Mouse (Mus musculus) myocyte (in vitro differentiated cells): ENCODE measurements around the gene Crisp3.

Source experiments
- CEBPB ChIP-seq: IDR thresholded peaks from 2 replicates; pipeline ENCODE4 v1.6.1; 2011; ENCODE audit warnings: mild to moderate bottlenecking, moderate library complexity; ENCODE audit not compliant: poor library complexity, insufficient read depth, severe bottlenecking
- MAX ChIP-seq: IDR thresholded peaks from one replicate; pipeline ENCODE4 v1.6.1; 2011; ENCODE audit warnings: low read depth, mild to moderate bottlenecking, control low read depth
- MYOD1 ChIP-seq, 3 experiments: IDR thresholded peaks; one replicate each; pipeline ENCODE4 v1.6.1; 2011; ENCODE audit warnings: control low read depth in 2 of 3, low read depth in 2 of 3, mild to moderate bottlenecking in 2 of 3, moderate library complexity in 1 of 3; ENCODE audit not compliant: insufficient read length in 2 of 3, control insufficient read depth in 1 of 3
- MYOG ChIP-seq, 3 experiments: IDR thresholded peaks; one replicate each; pipeline ENCODE4 v1.6.1; 2011; ENCODE audit warnings: control low read depth in 2 of 3, low read depth in 2 of 3, mild to moderate bottlenecking in 2 of 3; ENCODE audit not compliant: insufficient read length in 2 of 3, control insufficient read depth in 1 of 3, insufficient read depth in 1 of 3
- POLR2A ChIP-seq: IDR thresholded peaks from one replicate; pipeline ENCODE4 v1.6.1; 2011; ENCODE audit warnings: low read depth, mild to moderate bottlenecking, control low read depth, moderate library complexity; ENCODE audit not compliant: insufficient read length
- POLR2AphosphoS2 ChIP-seq: IDR thresholded peaks from one replicate; pipeline ENCODE4 v1.6.1; 2011; ENCODE audit warnings: low read depth, control low read depth; ENCODE audit not compliant: insufficient read length
- REST ChIP-seq: IDR thresholded peaks from one replicate; pipeline ENCODE4 v1.6.1; 2011; ENCODE audit warnings: mild to moderate bottlenecking, control low read depth, moderate library complexity; ENCODE audit not compliant: insufficient read depth, insufficient read length
- TCF12 ChIP-seq: IDR thresholded peaks from one replicate; pipeline ENCODE4 v1.6.1; 2011; ENCODE audit warnings: mild to moderate bottlenecking, control low read depth; ENCODE audit not compliant: poor library complexity, insufficient read depth, severe bottlenecking
- TCF3 ChIP-seq: IDR thresholded peaks from one replicate; pipeline ENCODE4 v1.6.1; 2011; ENCODE audit warnings: low read depth, control low read depth; ENCODE audit not compliant: insufficient read length
- USF1 ChIP-seq: IDR thresholded peaks from one replicate; pipeline ENCODE4 v1.6.1; 2011; ENCODE audit warnings: low read depth, mild to moderate bottlenecking, control low read depth, moderate library complexity

GRCm38 (mm10) chr17:40274906-40275470 is 32.9 kb upstream of the Crisp3 start:
- TF ChIP-seq TCF12: no peak
- TF ChIP-seq POLR2A: no peak
- TF ChIP-seq CEBPB: no peak
- no peak for TF ChIP-seq POLR2AphosphoS2
- no peak for TF ChIP-seq MYOG (IDR thresholded peaks at IDR 0.05; ENCODE audit: control insufficient read depth in 1 of 3, insufficient read depth in 1 of 3, insufficient read length in 2 of 3, low read depth in 2 of 3)
- no peak for TF ChIP-seq USF1
- TF ChIP-seq MYOD1 (IDR thresholded peaks at IDR 0.05; ENCODE audit: control insufficient read depth in 1 of 3, insufficient read length in 2 of 3, low read depth in 2 of 3): no peak
- no peak for TF ChIP-seq MAX
- no peak for TF ChIP-seq TCF3
- TF ChIP-seq REST: no peak
